Mouse (Mus musculus) liver, embryonic 11.5 days (tissue): ENCODE data around the gene Olfr1170. TPM values are rescaled to one million over a fixed set of nuclear protein-coding genes. Genes with fewer than 3 reads are reported as not detected.

ENCODE experiments used
- ATAC-seq: fragments of 200-750 bp; cut with Nextera tagmentation; replicated peaks from 2 replicates; pipeline ENCODE4 v1.8.0; 2017; ENCODE audit warnings: moderate number of reproducible peaks, mild to moderate bottlenecking, moderate TSS enrichment, moderate library complexity; ENCODE audit not compliant: low FRiP score
- DNase-seq: peaks from one replicate; pipeline ENCODE4 v3.0.0-alpha.2; 2017; ENCODE audit warnings: low spot score
- H3K27ac ChIP-seq: fragments of 300-500 bp; sonication (generic); 2 replicates; pipeline ENCODE4 v1.5.1; 2014; ENCODE audit warnings: mild to moderate bottlenecking, low read depth, low read length, control low read depth
- H3K27me3 ChIP-seq: fragments of 300-500 bp; sonication (generic); replicated peaks from 2 replicates; pipeline ENCODE4 v1.6.1; 2014; ENCODE audit warnings: low read length, mixed read lengths; ENCODE audit not compliant: control insufficient read depth, insufficient read depth
- H3K36me3 ChIP-seq: fragments of 300-500 bp; sonication (generic); 2 replicates; pipeline ENCODE4 v1.6.1; 2014; ENCODE audit warnings: mild to moderate bottlenecking, low read length, moderate library complexity, mixed read lengths; ENCODE audit not compliant: control insufficient read depth, insufficient read depth
- H3K4me1 ChIP-seq: fragments of 300-500 bp; sonication (generic); replicated peaks from 2 replicates; pipeline ENCODE4 v1.6.1; 2014; ENCODE audit warnings: low read length, mixed read lengths; ENCODE audit not compliant: control insufficient read depth, insufficient read depth
- H3K4me2 ChIP-seq: fragments of 300-500 bp; sonication (generic); 2 replicates; pipeline ENCODE4 v1.6.1; 2014; ENCODE audit warnings: mild to moderate bottlenecking, control low read depth, moderate library complexity
- H3K4me3 ChIP-seq: fragments of 300-500 bp; sonication (generic); 2 replicates; pipeline ENCODE4 v1.5.1; 2014; ENCODE audit warnings: low read depth, low read length, control low read depth
- H3K9ac ChIP-seq: fragments of 300-500 bp; sonication (generic); 2 replicates; pipeline ENCODE4 v1.6.1; 2014; ENCODE audit warnings: low read depth, low read length, control low read depth
- H3K9me3 ChIP-seq: fragments of 300-500 bp; sonication (generic); 2 replicates; pipeline ENCODE4 v1.6.1; 2016; ENCODE audit warnings: low read length, inconsistent platforms, mixed read lengths; ENCODE audit not compliant: control insufficient read depth
- WGBS: fragments of 180-500 bp; shearing (Covaris S2); extraction: QIAGEN DNeasy Blood & Tissue Kit; methylation state at CpG from one replicate; pipeline ENCODE4 v1.1.7; 2014; 5-methylcytosine and 5-hydroxymethylcytosine counted together
- polyA plus RNA-seq: library from polyadenylated mRNA; unstranded; fragments of >200 nt; fragmentation: Nextera tagmentation; extraction: Ambion mirVana; gene quantifications from 2 replicates; pipeline ENCODE4 v1.2.1, GENCODE M21; 2014

Gene Olfr1170
- not detected in 2 replicates for polyA plus RNA-seq

GRCm38 (mm10) chr2:88228234-88228633 is at the start of gene Olfr1170:
Gene Olfr1170 (minus strand): TSS chr2:88228334.
- WGBS, result 89% methylated on average over 1 of the region's 1 CpGs
- Histone ChIP-seq H3K36me3 (no peaks in the 10 kb centered on the region), H3K4me1 (no peaks in the 10 kb centered on the region), H3K9me3 (no peaks in the 10 kb centered on the region), H3K4me2 (no peak within 1 kb of the TSS), H3K9ac (no peak within 1 kb of the TSS), H3K27me3 (no peaks in the 10 kb centered on the region), H3K27ac (no peak within 1 kb of the TSS), H3K4me3 (no peak within 1 kb of the TSS)
- no peak for ATAC-seq
- DNase-seq, result no peak

DNA sequence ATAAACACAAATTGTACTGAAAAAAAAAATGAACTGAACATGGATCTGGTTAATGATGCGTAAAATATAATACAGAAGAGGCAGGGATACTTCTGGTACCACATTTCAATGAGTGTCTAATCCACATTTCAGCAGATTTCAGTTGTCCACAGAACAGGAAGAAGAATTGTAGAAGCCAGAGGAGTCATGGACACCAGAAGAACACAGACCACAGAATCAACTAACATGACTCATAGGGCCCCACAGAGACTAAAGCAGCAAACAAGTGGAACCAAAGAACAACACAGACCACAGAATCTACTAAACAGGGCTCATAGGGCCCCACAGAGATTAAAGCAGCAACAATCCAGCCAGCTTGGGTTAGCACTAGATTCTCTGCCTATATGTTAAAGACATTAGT is 7.3 kb downstream of the Olfr1170 start:
- Histone ChIP-seq H3K4me2 (no peak overlapping the region), H3K27ac (no peak overlapping the region), H3K27me3 (no peaks in the 10 kb centered on the region), H3K4me1 (no peaks in the 10 kb centered on the region), H3K9ac (no peak overlapping the region), H3K9me3 (no peaks in the 10 kb centered on the region), H3K36me3 (no peaks in the 10 kb centered on the region), H3K4me3 (no peak overlapping the region)
- ATAC-seq, result no peak
- WGBS, result 81% methylated on average over 1 of the region's 1 CpGs
- no peak for DNase-seq

- DNase-seq, result no peak
- no peak for ATAC-seq
- Histone ChIP-seq H3K4me1 (no peaks in the 10 kb centered on the region), H3K27ac (no peak within 1 kb of the TSS), H3K9me3 (no peaks in the 10 kb centered on the region), H3K4me3 (no peak within 1 kb of the TSS), H3K27me3 (no peaks in the 10 kb centered on the region), H3K9ac (no peak within 1 kb of the TSS), H3K36me3 (no peaks in the 10 kb centered on the region), H3K4me2 (no peak within 1 kb of the TSS)
- 77% methylated on average over 2 of the region's 2 CpGs for WGBS
Observed at GRCm38 (mm10) chr2:88181580-88181979, 46.6 kb downstream of the Olfr1170 start, which contains the start of gene Olfr1168. Gene Olfr1168 (plus strand): TSS chr2:88181880.

Other genes starting within 250 kb of the Olfr1170 start
- not detected in 2 replicates for gene Olfr1158, start 238.2 kb downstream of the Olfr1170 start, polyA plus RNA-seq
- gene Olfr1160, start 220.1 kb downstream of the Olfr1170 start, polyA plus RNA-seq, result not detected in 2 replicates
- gene Olfr1161, start 205.6 kb downstream of the Olfr1170 start, polyA plus RNA-seq, result not detected in 2 replicates
- not detected in 2 replicates for gene Olfr73, start 190.6 kb downstream of the Olfr1170 start, polyA plus RNA-seq
- gene Olfr1162, start 177.2 kb downstream of the Olfr1170 start, polyA plus RNA-seq, result not detected in 2 replicates
- gene Olfr1163, start 156.5 kb downstream of the Olfr1170 start, polyA plus RNA-seq, result not detected in 2 replicates
- not detected in 2 replicates for gene Olfr1164, start 134.4 kb downstream of the Olfr1170 start, polyA plus RNA-seq
- gene Olfr1166, start 100.1 kb downstream of the Olfr1170 start, polyA plus RNA-seq, result not detected in 2 replicates
- not detected in 2 replicates for gene Olfr1167, start 73.1 kb downstream of the Olfr1170 start, polyA plus RNA-seq
- gene Olfr1168, start 46.5 kb downstream of the Olfr1170 start, polyA plus RNA-seq, result not detected in 2 replicates
- gene Olfr1173, start 51.5 kb upstream of the Olfr1170 start, polyA plus RNA-seq, result not detected in 2 replicates
- gene Olfr1174-ps, start 86.8 kb upstream of the Olfr1170 start, polyA plus RNA-seq, result not detected in 2 replicates
- gene Olfr1175-ps, start 98.9 kb upstream of the Olfr1170 start, polyA plus RNA-seq, result not detected in 2 replicates
- gene Olfr1176, start 108.4 kb upstream of the Olfr1170 start, polyA plus RNA-seq, result not detected in 2 replicates
- not detected in 2 replicates for gene Olfr1177-ps, start 118.2 kb upstream of the Olfr1170 start, polyA plus RNA-seq
- not detected in 2 replicates for gene Olfr1178, start 158.7 kb upstream of the Olfr1170 start, polyA plus RNA-seq
- gene Olfr1179, start 178.1 kb upstream of the Olfr1170 start, polyA plus RNA-seq, result not detected in 2 replicates
- gene Olfr1180, start 190.8 kb upstream of the Olfr1170 start, polyA plus RNA-seq, result not detected in 2 replicates
- not detected in 2 replicates for gene Olfr1181, start 197.8 kb upstream of the Olfr1170 start, polyA plus RNA-seq
- not detected in 2 replicates for gene Gm13757, start 220.8 kb upstream of the Olfr1170 start, polyA plus RNA-seq
- gene Olfr1183, start 226.5 kb upstream of the Olfr1170 start, polyA plus RNA-seq, result not detected in 2 replicates